Comparison of ENCODE assay signal across 13 mouse cellular contexts in the genomic region with DNA sequence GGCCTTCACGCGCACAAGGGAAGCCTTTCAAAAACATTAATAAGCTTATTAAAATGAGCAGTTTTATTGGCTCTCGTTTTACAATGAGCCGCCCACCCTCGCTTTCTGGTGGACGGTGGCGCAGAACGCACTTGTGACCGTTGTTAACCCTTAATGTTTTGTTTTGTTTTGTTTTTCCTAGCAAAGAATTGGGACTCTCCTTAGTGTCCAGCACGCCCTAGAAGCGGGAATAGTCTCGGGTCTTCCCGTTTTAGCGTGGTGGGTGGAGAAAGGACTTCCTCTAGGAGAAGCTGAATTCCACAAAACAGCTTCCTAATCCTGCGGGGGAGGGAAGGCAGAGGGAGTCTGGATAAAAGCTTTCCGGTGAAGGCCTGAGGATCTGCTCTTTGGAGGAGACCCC. TPM values are rescaled to one million over a fixed set of nuclear protein-coding genes. Genes with fewer than 3 reads are reported as not detected.
A peak's percentile ranks its signal among the peaks of the same experiment; 100 is the strongest.
DNase-seq lines count a peak whose midpoint lies in the region; ATAC-seq lines count a peak whose summit lies in the region.
"Had no signal": no experiment of that assay in that cellular context is flagged by ENCODE, and none has a peak within 500 bp of the region (broad histone marks: within the 10 kb centered on the region; RNA-seq: fewer than 3 reads in every experiment).

No protein-coding gene starts in this region.

- peaks cover 95% of the 10 kb centered on the region for H3K27me3 ChIP-seq in forebrain, embryonic 15.5 days
- peaks cover 88% of the 10 kb centered on the region for H3K27me3 ChIP-seq in forebrain, embryonic 16.5 days (replicated peaks; ENCODE audit: control insufficient read depth, insufficient read depth, low read length)
- H3K27me3 ChIP-seq in liver, embryonic 11.5 days (replicated peaks; ENCODE audit: control insufficient read depth, insufficient read depth, low read length): peaks cover 98% of the 10 kb centered on the region
- H3K27me3 ChIP-seq in intestine, embryonic 15.5 days (replicated peaks): peaks cover 65% of the 10 kb centered on the region
- H3K27me3 ChIP-seq in neural tube, embryonic 11.5 days (ENCODE audit: control insufficient read depth, insufficient read depth, low read length): peaks cover 97% of the 10 kb centered on the region

- no peak for DNase-seq in liver, embryonic 11.5 days (ENCODE audit: low spot score)
- no peak for DNase-seq in liver
- DNase-seq in neural tube, embryonic 11.5 days (ENCODE audit: low spot score): peak; percentile 34
- no peak for DNase-seq in left cerebral cortex, adult 11 months (ENCODE audit: low spot score)
- DNase-seq in adrenal gland, postnatal 10 days: no peak
- DNase-seq: adrenal gland, postnatal 36 days; cerebellum, postnatal 36 days; kidney, adult 18-20 months had no signal

- no peak for ATAC-seq in forebrain, embryonic 15.5 days (replicated peaks)
- ATAC-seq in forebrain, embryonic 16.5 days: no peak
- no peak for ATAC-seq in liver, embryonic 11.5 days (replicated peaks; ENCODE audit: low FRiP score)
- ATAC-seq in intestine, embryonic 15.5 days: no peak
- no peak for ATAC-seq in neural tube, embryonic 11.5 days (ENCODE audit: insufficient read depth, low FRiP score, low TSS enrichment)

- no peaks in the 10 kb centered on the region for H3K9me3 ChIP-seq in forebrain, embryonic 15.5 days
- no peaks in the 10 kb centered on the region; the same call in 1 of the 2 replicates for H3K9me3 ChIP-seq in forebrain, embryonic 16.5 days (ENCODE audit: control insufficient read depth, low read length)
- no peaks in the 10 kb centered on the region for H3K9me3 ChIP-seq in liver, embryonic 11.5 days (ENCODE audit: control insufficient read depth, low read length)
- no peaks in the 10 kb centered on the region for H3K9me3 ChIP-seq in intestine, embryonic 15.5 days
- H3K9me3 ChIP-seq in neural tube, embryonic 11.5 days (ENCODE audit: control insufficient read depth, low read length): no peaks in the 10 kb centered on the region

- H3K9ac ChIP-seq in forebrain, embryonic 15.5 days (replicated peaks): no peak overlapping the region
- H3K9ac ChIP-seq in forebrain, embryonic 16.5 days (replicated peaks; ENCODE audit: low read depth, low read length): no peak overlapping the region
- no peak overlapping the region for H3K9ac ChIP-seq in liver, embryonic 11.5 days (ENCODE audit: low read depth, low read length)
- H3K9ac ChIP-seq in intestine, embryonic 15.5 days: no peak overlapping the region
- no peak overlapping the region for H3K9ac ChIP-seq in neural tube, embryonic 11.5 days (ENCODE audit: low read length)

- WGBS in forebrain, embryonic 15.5 days: 1% methylated on average over 16 of the region's 16 CpGs
- WGBS in forebrain, embryonic 16.5 days: under 1% methylated on average over 16 of the region's 16 CpGs
- WGBS in liver, embryonic 11.5 days: 1% methylated on average over 16 of the region's 16 CpGs
- WGBS in intestine, embryonic 15.5 days: under 1% methylated on average over 16 of the region's 16 CpGs
- WGBS in neural tube, embryonic 11.5 days: under 1% methylated on average over 16 of the region's 16 CpGs

- no peak overlapping the region for H3K27ac ChIP-seq in forebrain, embryonic 15.5 days (replicated peaks)
- H3K27ac ChIP-seq in forebrain, embryonic 16.5 days (ENCODE audit: low read length): no peak overlapping the region
- H3K27ac ChIP-seq in liver, embryonic 11.5 days (ENCODE audit: low read depth, low read length): no peak overlapping the region
- no peak overlapping the region for H3K27ac ChIP-seq in intestine, embryonic 15.5 days
- no peak overlapping the region for H3K27ac ChIP-seq in neural tube, embryonic 11.5 days (ENCODE audit: low read depth, low read length)

- H3K4me2 ChIP-seq in forebrain, embryonic 15.5 days (replicated peaks): 0 out of 2 replicates have a peak overlapping the region, but pooled peaks have one; percentile 9
- H3K4me2 ChIP-seq in forebrain, embryonic 16.5 days (ENCODE audit: low read length): no peak overlapping the region
- 0 out of 2 replicates have a peak overlapping the region, but pooled peaks have one; percentile 13 for H3K4me2 ChIP-seq in liver, embryonic 11.5 days
- peak overlapping the region; percentile 55 for H3K4me2 ChIP-seq in intestine, embryonic 15.5 days (replicated peaks)
- no peak overlapping the region for H3K4me2 ChIP-seq in neural tube, embryonic 11.5 days (ENCODE audit: low read depth)

- H3K4me1 ChIP-seq in forebrain, embryonic 15.5 days: no peaks in the 10 kb centered on the region
- 0 out of 2 replicates have a peak, but pooled peaks cover 6% of the 10 kb centered on the region for H3K4me1 ChIP-seq in forebrain, embryonic 16.5 days (replicated peaks; ENCODE audit: control insufficient read depth, insufficient read depth, low read length)
- no peaks in the 10 kb centered on the region for H3K4me1 ChIP-seq in liver, embryonic 11.5 days (replicated peaks; ENCODE audit: control insufficient read depth, insufficient read depth, low read length)
- H3K4me1 ChIP-seq in intestine, embryonic 15.5 days (replicated peaks): no peaks in the 10 kb centered on the region
- H3K4me1 ChIP-seq in neural tube, embryonic 11.5 days (ENCODE audit: control insufficient read depth, insufficient read depth, low read length): no peaks in the 10 kb centered on the region

- H3K4me3 ChIP-seq in forebrain, embryonic 15.5 days: no peak overlapping the region
- no peak overlapping the region for H3K4me3 ChIP-seq in forebrain, embryonic 16.5 days (replicated peaks; ENCODE audit: low read length)
- no peak overlapping the region for H3K4me3 ChIP-seq in liver, embryonic 11.5 days (ENCODE audit: low read depth, low read length)
- H3K4me3 ChIP-seq in intestine, embryonic 15.5 days (replicated peaks): peak overlapping the region; percentile 6; the same call in 1 of the 2 replicates
- H3K4me3 ChIP-seq in neural tube, embryonic 11.5 days (ENCODE audit: low read depth, low read length): no peak overlapping the region

- H3K36me3 ChIP-seq in forebrain, embryonic 15.5 days: no peaks in the 10 kb centered on the region
- H3K36me3 ChIP-seq in forebrain, embryonic 16.5 days (ENCODE audit: control insufficient read depth, insufficient read depth): no peaks in the 10 kb centered on the region
- no peaks in the 10 kb centered on the region for H3K36me3 ChIP-seq in liver, embryonic 11.5 days (ENCODE audit: control insufficient read depth, insufficient read depth, low read length)
- H3K36me3 ChIP-seq in intestine, embryonic 15.5 days: no peaks in the 10 kb centered on the region
- H3K36me3 ChIP-seq in neural tube, embryonic 11.5 days (ENCODE audit: control insufficient read depth, insufficient read depth, low read length): no peaks in the 10 kb centered on the region

RNA-seq across cellular contexts. Expression of a gene that starts 9.5 kb away (rescaled TPM):
- not detected in 2 replicates for polyA plus RNA-seq in forebrain, embryonic 15.5 days (2015; fragmentation: Nextera tagmentation; extraction: Ambion mirVana)
- not detected in 2 replicates for polyA plus RNA-seq in forebrain, embryonic 16.5 days (2015; fragmentation: Nextera tagmentation; extraction: Ambion mirVana)
- 0.34 and 0.47 TPM in 2 replicates for polyA plus RNA-seq in liver, embryonic 11.5 days (2014; fragmentation: Nextera tagmentation; extraction: Ambion mirVana)
- 2.6 and 2.9 TPM in 2 replicates for polyA plus RNA-seq in intestine, embryonic 15.5 days (2015; fragmentation: Nextera tagmentation; extraction: Ambion mirVana)
- 2.2 and 2.5 TPM in 2 replicates for polyA plus RNA-seq in neural tube, embryonic 11.5 days (2014; fragmentation: Nextera tagmentation; extraction: Ambion mirVana)
- under 1 TPM in 1 of 2 experiments, not detected in 1; 0.15 TPM for total RNA-seq in adrenal gland, postnatal 10 days (2021)
- total RNA-seq: adrenal gland, postnatal 36 days; left cerebral cortex, postnatal 10 days had no signal
- polyA plus RNA-seq: testis, adult 2 months had no signal

RNA-seq across cellular contexts. Expression of a gene that starts 46.9 kb away (rescaled TPM):
- polyA plus RNA-seq in forebrain, embryonic 15.5 days (2015; fragmentation: Nextera tagmentation; extraction: Ambion mirVana): 77.3 and 79.8 TPM in 2 replicates
- polyA plus RNA-seq in forebrain, embryonic 16.5 days (2015; fragmentation: Nextera tagmentation; extraction: Ambion mirVana): 68.8 and 77.2 TPM in 2 replicates
- 43.8 and 50.4 TPM in 2 replicates for polyA plus RNA-seq in liver, embryonic 11.5 days (2014; fragmentation: Nextera tagmentation; extraction: Ambion mirVana)
- polyA plus RNA-seq in intestine, embryonic 15.5 days (2015; fragmentation: Nextera tagmentation; extraction: Ambion mirVana): 55.5 and 58.8 TPM in 2 replicates
- polyA plus RNA-seq in neural tube, embryonic 11.5 days (2014; fragmentation: Nextera tagmentation; extraction: Ambion mirVana): 89.0 and 92.7 TPM in 2 replicates
- 10 to 100 TPM; 44.6 to 52.7 TPM for total RNA-seq in adrenal gland, postnatal 10 days (2021)

Comparison
In these comparisons a context has a peak if more than half of its experiments do, and no peak if none do; other contexts are left out.
1. H3K4me2 ChIP-seq: peak in forebrain, embryonic 15.5 days (single experiment), liver, embryonic 11.5 days (single experiment) and intestine, embryonic 15.5 days (single experiment); none in forebrain, embryonic 16.5 days (single experiment) and neural tube, embryonic 11.5 days (single experiment).